Mouse (Mus musculus): ENCODE measurements around the gene Wdr20. TPM values are rescaled to one million over a fixed set of nuclear protein-coding genes. Genes with fewer than 3 reads are reported as not detected.

Wdr20 gene
- polyA plus RNA-seq, 1 experiment from 2014 or later, result 17.7 TPM

- Histone ChIP-seq H3K27me3 (replicated peaks; ENCODE audit: control insufficient read depth, insufficient read depth, low read length) (no peaks in the 10 kb centered on the region), H3K9me3 (ENCODE audit: control insufficient read depth, low read length) (no peaks in the 10 kb centered on the region), H3K9ac (ENCODE audit: low read depth, low read length) (no peak overlapping the region), H3K4me1 (replicated peaks; ENCODE audit: control insufficient read depth, insufficient read depth, low read length) (peaks cover 3% of the 10 kb centered on the region), H3K4me2 (no peak overlapping the region), H3K27ac (ENCODE audit: low read depth, low read length) (no peak overlapping the region), H3K36me3 (ENCODE audit: control insufficient read depth, insufficient read depth, low read length) (peaks cover 2% of the 10 kb centered on the region; the same call in 1 of the 2 replicates), H3K4me3 (ENCODE audit: low read depth, low read length) (no peak overlapping the region)
- ATAC-seq (replicated peaks; ENCODE audit: low FRiP score) (no peak), DNase-seq (ENCODE audit: low spot score) (no peak)
- 84% methylated on average over 6 of the region's 6 CpGs for WGBS
Observed at GRCm38 (mm10) chr12:110797202-110797601, 59.5 kb downstream of the Wdr20 start.

GRCm38 (mm10) chr12:110797842-110798431 lies 60.2 kb downstream of the Wdr20 start:
- DNase-seq (ENCODE audit: low spot score), result no peak
- H3K4me1 ChIP-seq (replicated peaks; ENCODE audit: control insufficient read depth, insufficient read depth, low read length), result peaks cover 6% of the 10 kb centered on the region
- H3K27me3 ChIP-seq (replicated peaks; ENCODE audit: control insufficient read depth, insufficient read depth, low read length), result no peaks in the 10 kb centered on the region
- H3K4me3 ChIP-seq (ENCODE audit: low read depth, low read length), result no peak overlapping the region
- no peak for ATAC-seq (replicated peaks; ENCODE audit: low FRiP score)
- H3K9ac ChIP-seq (ENCODE audit: low read depth, low read length), result no peak overlapping the region
- H3K36me3 ChIP-seq (ENCODE audit: control insufficient read depth, insufficient read depth, low read length), result no peaks in the 10 kb centered on the region
- 90% methylated on average over 10 of the region's 10 CpGs for WGBS
- no peak overlapping the region for H3K4me2 ChIP-seq
- H3K27ac ChIP-seq (ENCODE audit: low read depth, low read length), result no peak overlapping the region
- no peaks in the 10 kb centered on the region for H3K9me3 ChIP-seq (ENCODE audit: control insufficient read depth, low read length)

DNA sequence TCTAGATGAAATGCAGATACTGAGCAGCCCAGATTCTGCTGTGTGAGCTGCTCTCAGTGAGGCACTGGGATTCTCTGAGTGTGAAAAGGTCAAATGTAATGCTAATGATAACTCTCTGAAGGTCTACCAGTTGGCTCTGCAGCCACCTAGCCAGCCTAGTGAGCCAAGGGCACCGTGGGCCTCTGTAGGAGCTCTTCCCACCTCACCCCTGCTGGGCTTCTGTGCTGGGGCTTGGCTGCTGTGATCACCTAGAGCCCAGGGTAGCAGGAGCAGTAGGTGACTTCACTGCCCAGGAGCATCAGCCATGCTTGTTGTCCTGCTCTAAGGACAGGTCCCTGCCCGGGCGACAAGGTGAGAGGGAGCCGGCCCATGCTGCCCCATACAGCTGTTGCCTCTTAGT lies 61.5 kb downstream of the Wdr20 start:
- Histone ChIP-seq H3K9me3 (ENCODE audit: control insufficient read depth, low read length) (no peaks in the 10 kb centered on the region), H3K27me3 (replicated peaks; ENCODE audit: control insufficient read depth, insufficient read depth, low read length) (no peaks in the 10 kb centered on the region), H3K36me3 (ENCODE audit: control insufficient read depth, insufficient read depth, low read length) (no peaks in the 10 kb centered on the region), H3K4me1 (replicated peaks; ENCODE audit: control insufficient read depth, insufficient read depth, low read length) (peaks cover 6% of the 10 kb centered on the region), H3K4me3 (ENCODE audit: low read depth, low read length) (no peak overlapping the region), H3K27ac (ENCODE audit: low read depth, low read length) (no peak overlapping the region), H3K4me2 (no peak overlapping the region), H3K9ac (ENCODE audit: low read depth, low read length) (no peak overlapping the region)
- WGBS, result 86% methylated on average over 4 of the region's 4 CpGs
- DNase-seq (ENCODE audit: low spot score) (no peak), ATAC-seq (replicated peaks; ENCODE audit: low FRiP score) (no peak)

GRCm38 (mm10) chr12:110801876-110802464 lies 64.2 kb downstream of the Wdr20 start:
- Histone ChIP-seq H3K27me3 (replicated peaks; ENCODE audit: control insufficient read depth, insufficient read depth, low read length) (no peaks in the 10 kb centered on the region), H3K4me1 (replicated peaks; ENCODE audit: control insufficient read depth, insufficient read depth, low read length) (peaks cover 6% of the 10 kb centered on the region), H3K27ac (ENCODE audit: low read depth, low read length) (no peak overlapping the region), H3K36me3 (ENCODE audit: control insufficient read depth, insufficient read depth, low read length) (no peaks in the 10 kb centered on the region), H3K4me3 (ENCODE audit: low read depth, low read length) (no peak overlapping the region), H3K4me2 (no peak overlapping the region), H3K9ac (ENCODE audit: low read depth, low read length) (no peak overlapping the region), H3K9me3 (ENCODE audit: control insufficient read depth, low read length) (no peaks in the 10 kb centered on the region)
- no peak for ATAC-seq (replicated peaks; ENCODE audit: low FRiP score)
- 75% methylated on average over 10 of the region's 10 CpGs for WGBS
- no peak for DNase-seq (ENCODE audit: low spot score)

- Histone ChIP-seq H3K27me3 (replicated peaks; ENCODE audit: control insufficient read depth, insufficient read depth, low read length) (no peaks in the 10 kb centered on the region), H3K36me3 (ENCODE audit: control insufficient read depth, insufficient read depth, low read length) (no peaks in the 10 kb centered on the region), H3K4me1 (replicated peaks; ENCODE audit: control insufficient read depth, insufficient read depth, low read length) (peaks cover 6% of the 10 kb centered on the region), H3K4me3 (ENCODE audit: low read depth, low read length) (no peak overlapping the region), H3K27ac (ENCODE audit: low read depth, low read length) (no peak overlapping the region), H3K9ac (ENCODE audit: low read depth, low read length) (no peak overlapping the region), H3K4me2 (no peak overlapping the region), H3K9me3 (ENCODE audit: control insufficient read depth, low read length) (no peaks in the 10 kb centered on the region)
- ATAC-seq (replicated peaks; ENCODE audit: low FRiP score) (no peak), DNase-seq (ENCODE audit: low spot score) (no peak)
- 91% methylated on average over 5 of the region's 5 CpGs for WGBS
Observed at GRCm38 (mm10) chr12:110802674-110803297, 65.0 kb downstream of the Wdr20 start.

DNA sequence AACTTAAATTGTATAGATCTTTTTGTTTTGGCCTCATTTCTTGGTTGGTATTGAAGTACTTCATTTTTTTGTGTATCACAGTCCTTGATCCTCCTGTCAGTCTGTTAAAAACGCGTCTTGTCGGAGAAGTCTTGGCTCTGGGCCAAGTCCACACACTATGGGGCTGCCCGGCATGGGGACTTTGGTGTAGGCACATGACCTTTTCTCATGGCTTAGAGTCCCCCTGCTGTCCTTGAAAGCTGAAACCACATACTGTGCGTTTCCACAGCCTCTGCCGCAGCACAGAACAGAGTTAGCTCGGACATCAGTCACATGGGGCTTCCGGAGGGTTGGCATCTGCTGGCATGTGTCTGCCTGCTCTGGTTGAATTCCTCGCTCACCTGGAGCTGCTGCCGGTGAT lies 66.5 kb downstream of the Wdr20 start:
- WGBS, result 75% methylated on average over 10 of the region's 10 CpGs
- Histone ChIP-seq H3K9me3 (ENCODE audit: control insufficient read depth, low read length) (no peaks in the 10 kb centered on the region), H3K27ac (ENCODE audit: low read depth, low read length) (no peak overlapping the region), H3K27me3 (replicated peaks; ENCODE audit: control insufficient read depth, insufficient read depth, low read length) (no peaks in the 10 kb centered on the region), H3K4me1 (replicated peaks; ENCODE audit: control insufficient read depth, insufficient read depth, low read length) (peaks cover 6% of the 10 kb centered on the region), H3K36me3 (ENCODE audit: control insufficient read depth, insufficient read depth, low read length) (no peaks in the 10 kb centered on the region), H3K9ac (ENCODE audit: low read depth, low read length) (no peak overlapping the region), H3K4me3 (ENCODE audit: low read depth, low read length) (no peak overlapping the region), H3K4me2 (no peak overlapping the region)
- ATAC-seq (replicated peaks; ENCODE audit: low FRiP score), result no peak
- no peak for DNase-seq (ENCODE audit: low spot score)

- Histone ChIP-seq H3K36me3 (ENCODE audit: control insufficient read depth, insufficient read depth, low read length) (no peaks in the 10 kb centered on the region), H3K9me3 (ENCODE audit: control insufficient read depth, low read length) (no peaks in the 10 kb centered on the region), H3K4me3 (ENCODE audit: low read depth, low read length) (no peak overlapping the region), H3K27ac (ENCODE audit: low read depth, low read length) (no peak overlapping the region), H3K4me1 (replicated peaks; ENCODE audit: control insufficient read depth, insufficient read depth, low read length) (peaks cover 6% of the 10 kb centered on the region), H3K27me3 (replicated peaks; ENCODE audit: control insufficient read depth, insufficient read depth, low read length) (no peaks in the 10 kb centered on the region), H3K9ac (ENCODE audit: low read depth, low read length) (no peak overlapping the region), H3K4me2 (no peak overlapping the region)
- no peak for ATAC-seq (replicated peaks; ENCODE audit: low FRiP score)
- no peak for DNase-seq (ENCODE audit: low spot score)
- 79% methylated on average over 3 of the region's 3 CpGs for WGBS
Observed at GRCm38 (mm10) chr12:110806301-110806970, 68.7 kb downstream of the Wdr20 start.

DNA sequence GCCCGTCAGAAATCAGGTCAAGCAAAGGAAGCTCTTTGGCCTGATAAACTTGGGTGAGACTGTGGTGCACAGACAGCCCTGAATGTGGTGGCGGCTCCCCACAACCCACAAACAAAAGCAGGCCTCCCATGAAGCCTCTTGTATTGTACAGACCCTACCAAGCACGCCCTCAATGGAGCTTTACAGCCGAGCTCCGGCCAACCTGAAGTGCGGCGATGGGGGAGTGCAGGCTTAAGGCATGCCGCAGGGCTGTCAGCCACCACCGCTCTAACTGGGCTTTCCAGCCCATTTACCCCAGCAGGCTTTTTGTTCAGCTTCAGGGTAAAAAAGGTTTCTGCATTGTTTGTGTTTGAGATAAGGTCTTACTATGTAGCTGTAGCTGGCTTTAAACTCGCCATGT lies 70.7 kb downstream of the Wdr20 start:
- DNase-seq (ENCODE audit: low spot score) (no peak), ATAC-seq (replicated peaks; ENCODE audit: low FRiP score) (no peak)
- H3K4me3 ChIP-seq (ENCODE audit: low read depth, low read length), result no peak overlapping the region
- no peak overlapping the region for H3K27ac ChIP-seq (ENCODE audit: low read depth, low read length)
- 82% methylated on average over 10 of the region's 10 CpGs for WGBS
- H3K4me1 ChIP-seq (replicated peaks; ENCODE audit: control insufficient read depth, insufficient read depth, low read length), result no peaks in the 10 kb centered on the region
- H3K27me3 ChIP-seq (replicated peaks; ENCODE audit: control insufficient read depth, insufficient read depth, low read length), result no peaks in the 10 kb centered on the region
- no peak overlapping the region for H3K4me2 ChIP-seq
- H3K9ac ChIP-seq (ENCODE audit: low read depth, low read length), result no peak overlapping the region
- no peaks in the 10 kb centered on the region for H3K9me3 ChIP-seq (ENCODE audit: control insufficient read depth, low read length)
- H3K36me3 ChIP-seq (ENCODE audit: control insufficient read depth, insufficient read depth, low read length), result no peaks in the 10 kb centered on the region

Measured in liver, embryonic 11.5 days (tissue).